ENCODE assay signal across 11 mouse cellular contexts in genomic region chr7:144846158-144846557, GRCm38 (mm10). TPM values are rescaled to one million over a fixed set of nuclear protein-coding genes. Genes with fewer than 3 reads are reported as not detected.
DNase-seq lines count a peak whose midpoint lies in the region; ATAC-seq lines count a peak whose summit lies in the region.
"Had no signal": no experiment of that assay in that cellular context is flagged by ENCODE, and none has a peak within 500 bp of the region (broad histone marks: within the 10 kb centered on the region; RNA-seq: fewer than 3 reads in every experiment).

No protein-coding gene starts in this region.

- peaks cover 38% of the 10 kb centered on the region for H3K27me3 ChIP-seq in hindbrain, embryonic 10.5 days (ENCODE audit: insufficient read depth, poor library complexity, severe bottlenecking)
- peaks cover 46% of the 10 kb centered on the region for H3K27me3 ChIP-seq in hindbrain, embryonic 13.5 days
- H3K27me3 ChIP-seq in embryonic facial prominence, embryonic 14.5 days (replicated peaks; ENCODE audit: control insufficient read depth, insufficient read depth, low read length), result peaks cover 22% of the 10 kb centered on the region
- H3K27me3 ChIP-seq in forebrain, embryonic 10.5 days (ENCODE audit: poor library complexity, severe bottlenecking), result peaks cover 72% of the 10 kb centered on the region

- no peaks in the 10 kb centered on the region for H3K9me3 ChIP-seq in hindbrain, embryonic 10.5 days
- no peaks in the 10 kb centered on the region for H3K9me3 ChIP-seq in hindbrain, embryonic 13.5 days
- no peaks in the 10 kb centered on the region for H3K9me3 ChIP-seq in embryonic facial prominence, embryonic 14.5 days (ENCODE audit: control insufficient read depth, low read length)
- no peaks in the 10 kb centered on the region for H3K9me3 ChIP-seq in forebrain, embryonic 10.5 days
- H3K9me3 ChIP-seq: embryonic facial prominence, embryonic 13.5 days; limb, embryonic 15.5 days; stomach, embryonic 15.5 days had no signal

- 27% methylated on average over 4 of the region's 4 CpGs for WGBS in hindbrain, embryonic 10.5 days
- WGBS in hindbrain, embryonic 13.5 days, result 21% methylated on average over 4 of the region's 4 CpGs
- WGBS in embryonic facial prominence, embryonic 14.5 days, result 21% methylated on average over 4 of the region's 4 CpGs
- 34% methylated on average over 4 of the region's 4 CpGs for WGBS in forebrain, embryonic 10.5 days

- no peak overlapping the region for H3K4me3 ChIP-seq in hindbrain, embryonic 10.5 days
- H3K4me3 ChIP-seq in hindbrain, embryonic 13.5 days, result no peak overlapping the region
- no peak overlapping the region for H3K4me3 ChIP-seq in embryonic facial prominence, embryonic 14.5 days (ENCODE audit: low read depth, low read length)
- H3K4me3 ChIP-seq in forebrain, embryonic 10.5 days, result no peak overlapping the region
- H3K4me3 ChIP-seq: embryonic facial prominence, embryonic 13.5 days; limb, embryonic 15.5 days; stomach, embryonic 15.5 days had no signal

- 0 out of 2 replicates have a peak, but pooled peaks cover 4% of the 10 kb centered on the region for H3K4me1 ChIP-seq in hindbrain, embryonic 10.5 days (replicated peaks)
- H3K4me1 ChIP-seq in hindbrain, embryonic 13.5 days (replicated peaks), result no peaks in the 10 kb centered on the region
- no peaks in the 10 kb centered on the region for H3K4me1 ChIP-seq in embryonic facial prominence, embryonic 14.5 days (ENCODE audit: control insufficient read depth, insufficient read depth, low read length)
- H3K4me1 ChIP-seq in forebrain, embryonic 10.5 days, result no peaks in the 10 kb centered on the region
- H3K4me1 ChIP-seq: embryonic facial prominence, embryonic 13.5 days; limb, embryonic 15.5 days; stomach, embryonic 15.5 days had no signal

- no peak overlapping the region for H3K9ac ChIP-seq in hindbrain, embryonic 13.5 days
- no peak overlapping the region for H3K9ac ChIP-seq in embryonic facial prominence, embryonic 14.5 days (ENCODE audit: low read depth, low read length)
- H3K9ac ChIP-seq: embryonic facial prominence, embryonic 13.5 days; limb, embryonic 15.5 days; stomach, embryonic 15.5 days had no signal

- H3K36me3 ChIP-seq in hindbrain, embryonic 10.5 days, result no peaks in the 10 kb centered on the region
- H3K36me3 ChIP-seq in hindbrain, embryonic 13.5 days, result no peaks in the 10 kb centered on the region
- no peaks in the 10 kb centered on the region for H3K36me3 ChIP-seq in embryonic facial prominence, embryonic 14.5 days (ENCODE audit: control insufficient read depth, insufficient read depth, low read length)
- no peaks in the 10 kb centered on the region for H3K36me3 ChIP-seq in forebrain, embryonic 10.5 days (replicated peaks)
- H3K36me3 ChIP-seq: embryonic facial prominence, embryonic 13.5 days; limb, embryonic 15.5 days; stomach, embryonic 15.5 days had no signal

- H3K27ac ChIP-seq in hindbrain, embryonic 10.5 days, result no peak overlapping the region
- H3K27ac ChIP-seq in hindbrain, embryonic 13.5 days, result no peak overlapping the region
- no peak overlapping the region for H3K27ac ChIP-seq in embryonic facial prominence, embryonic 14.5 days (replicated peaks; ENCODE audit: low read depth, low read length)
- H3K27ac ChIP-seq in forebrain, embryonic 10.5 days, result no peak overlapping the region
- H3K27ac ChIP-seq: embryonic facial prominence, embryonic 13.5 days; limb, embryonic 15.5 days; stomach, embryonic 15.5 days had no signal

- no peak overlapping the region for H3K4me2 ChIP-seq in hindbrain, embryonic 13.5 days
- H3K4me2 ChIP-seq in embryonic facial prominence, embryonic 14.5 days (ENCODE audit: low read depth, low read length), result no peak overlapping the region
- H3K4me2 ChIP-seq: embryonic facial prominence, embryonic 13.5 days; limb, embryonic 15.5 days; stomach, embryonic 15.5 days had no signal

- DNase-seq in hindbrain, embryonic 10.5 days (ENCODE audit: low spot score), result peak; percentile 41
- DNase-seq in A20 (ENCODE audit: low read depth, low spot score) (peak; percentile 38), MN1 (ENCODE audit: low spot score) (peak; percentile 9)
- DNase-seq in embryonic facial prominence, embryonic 14.5 days (ENCODE audit: low spot score), result peak; percentile 14
- peak; percentile 24 for DNase-seq in lung, postnatal 25 days (ENCODE audit: low spot score)
- peak; percentile 7 for DNase-seq in yolk sac, embryonic 10.5 days (ENCODE audit: low spot score)
- no peak for DNase-seq in forebrain, embryonic 10.5 days (ENCODE audit: extremely low spot score, low spot score)

- no peak for ATAC-seq in hindbrain, embryonic 13.5 days (ENCODE audit: low FRiP score)
- no peak for ATAC-seq in embryonic facial prominence, embryonic 14.5 days (ENCODE audit: low read depth)

RNA-seq across cellular contexts. Expression of gene Fgf4, which starts 1.0 kb away (rescaled TPM):
- 0.15 TPM in 1 of 2 replicates, not detected in the other for polyA plus RNA-seq in hindbrain, embryonic 10.5 days (2016; fragmentation: Nextera tagmentation; extraction: Ambion mirVana)
- not detected in 2 replicates for polyA plus RNA-seq in hindbrain, embryonic 13.5 days (2015; fragmentation: Nextera tagmentation; extraction: Ambion mirVana)
- polyA plus RNA-seq in embryonic facial prominence, embryonic 14.5 days (2014; fragmentation: Nextera tagmentation; extraction: Ambion mirVana), result 1.0 TPM in 2 replicates
- polyA plus RNA-seq in forebrain, embryonic 10.5 days (2016; fragmentation: Nextera tagmentation; extraction: Ambion mirVana), result not detected in 2 replicates
- polyA plus RNA-seq: stomach, embryonic 15.5 days had no signal

RNA-seq across cellular contexts. Expression of gene Fgf3, which starts 8.3 kb away (rescaled TPM):
- 1.7 and 2.6 TPM in 2 replicates for polyA plus RNA-seq in hindbrain, embryonic 10.5 days (2016; fragmentation: Nextera tagmentation; extraction: Ambion mirVana)
- 13.6 and 30.2 TPM in 2 replicates for polyA plus RNA-seq in hindbrain, embryonic 13.5 days (2015; fragmentation: Nextera tagmentation; extraction: Ambion mirVana)
- polyA plus RNA-seq in embryonic facial prominence, embryonic 14.5 days (2014; fragmentation: Nextera tagmentation; extraction: Ambion mirVana), result 0.88 and 0.97 TPM in 2 replicates
- 0.98 and 1.2 TPM in 2 replicates for polyA plus RNA-seq in forebrain, embryonic 10.5 days (2016; fragmentation: Nextera tagmentation; extraction: Ambion mirVana)
- polyA plus RNA-seq: stomach, embryonic 15.5 days had no signal

RNA-seq across cellular contexts. Expression of gene Fgf15, which starts 50.2 kb away (rescaled TPM):
- 43.4 and 55.3 TPM in 2 replicates for polyA plus RNA-seq in hindbrain, embryonic 10.5 days (2016; fragmentation: Nextera tagmentation; extraction: Ambion mirVana)
- polyA plus RNA-seq in hindbrain, embryonic 13.5 days (2015; fragmentation: Nextera tagmentation; extraction: Ambion mirVana), result 40.1 and 66.5 TPM in 2 replicates
- 0.42 and 5.3 TPM in 2 replicates for polyA plus RNA-seq in embryonic facial prominence, embryonic 14.5 days (2014; fragmentation: Nextera tagmentation; extraction: Ambion mirVana)
- 60.7 and 78.7 TPM in 2 replicates for polyA plus RNA-seq in forebrain, embryonic 10.5 days (2016; fragmentation: Nextera tagmentation; extraction: Ambion mirVana)
- polyA plus RNA-seq: limb, embryonic 15.5 days had no signal
